Mouse (Mus musculus) heart, embryonic 10.5 days (tissue): Measurements from ENCODE around the gene Pard6b. TPM values are rescaled to one million over a fixed set of nuclear protein-coding genes. Genes with fewer than 3 reads are reported as not detected.
A peak's percentile ranks its signal among the peaks of the same experiment; 100 is the strongest.

Source experiments
- DNase-seq: peaks from one replicate; pipeline ENCODE4 v3.0.0-alpha.2; 2017; ENCODE audit warnings: low spot score
- H3K27ac ChIP-seq: fragments of 300-500 bp; sonication (generic); 2 replicates; pipeline ENCODE4 v1.5.1; 2016; ENCODE audit warnings: mild to moderate bottlenecking
- H3K27me3 ChIP-seq: fragments of 300-500 bp; sonication (generic); 2 replicates; pipeline ENCODE4 v1.6.1; 2016; ENCODE audit warnings: mild to moderate bottlenecking; ENCODE audit not compliant: poor library complexity, insufficient read depth, severe bottlenecking
- H3K36me3 ChIP-seq: fragments of 300-500 bp; sonication (generic); 2 replicates; pipeline ENCODE4 v1.6.1; 2016; ENCODE audit warnings: mild to moderate bottlenecking, moderate library complexity
- H3K4me1 ChIP-seq: fragments of 300-500 bp; sonication (generic); 2 replicates; pipeline ENCODE4 v1.6.1; 2016; ENCODE audit warnings: mild to moderate bottlenecking
- H3K4me3 ChIP-seq: fragments of 300-500 bp; sonication (generic); 2 replicates; pipeline ENCODE4 v1.5.1; 2016; ENCODE audit warnings: mild to moderate bottlenecking, moderate library complexity
- H3K9me3 ChIP-seq: fragments of 300-500 bp; sonication (generic); 2 replicates; pipeline ENCODE4 v1.6.1; 2016; ENCODE audit warnings: mild to moderate bottlenecking, moderate library complexity
- WGBS: fragments of 180-500 bp; shearing (Covaris S2); methylation state at CpG from one replicate; pipeline ENCODE4 v1.1.7; 2016; 5-methylcytosine and 5-hydroxymethylcytosine counted together
- polyA plus RNA-seq: library from polyadenylated mRNA; unstranded; fragments of >200 nt; fragmentation: Nextera tagmentation; extraction: Ambion mirVana; gene quantifications from 2 replicates; pipeline ENCODE4 v1.2.1, GENCODE M21; 2016

Gene Pard6b
- polyA plus RNA-seq, result 12.2 and 15.0 TPM in 2 replicates

DNA sequence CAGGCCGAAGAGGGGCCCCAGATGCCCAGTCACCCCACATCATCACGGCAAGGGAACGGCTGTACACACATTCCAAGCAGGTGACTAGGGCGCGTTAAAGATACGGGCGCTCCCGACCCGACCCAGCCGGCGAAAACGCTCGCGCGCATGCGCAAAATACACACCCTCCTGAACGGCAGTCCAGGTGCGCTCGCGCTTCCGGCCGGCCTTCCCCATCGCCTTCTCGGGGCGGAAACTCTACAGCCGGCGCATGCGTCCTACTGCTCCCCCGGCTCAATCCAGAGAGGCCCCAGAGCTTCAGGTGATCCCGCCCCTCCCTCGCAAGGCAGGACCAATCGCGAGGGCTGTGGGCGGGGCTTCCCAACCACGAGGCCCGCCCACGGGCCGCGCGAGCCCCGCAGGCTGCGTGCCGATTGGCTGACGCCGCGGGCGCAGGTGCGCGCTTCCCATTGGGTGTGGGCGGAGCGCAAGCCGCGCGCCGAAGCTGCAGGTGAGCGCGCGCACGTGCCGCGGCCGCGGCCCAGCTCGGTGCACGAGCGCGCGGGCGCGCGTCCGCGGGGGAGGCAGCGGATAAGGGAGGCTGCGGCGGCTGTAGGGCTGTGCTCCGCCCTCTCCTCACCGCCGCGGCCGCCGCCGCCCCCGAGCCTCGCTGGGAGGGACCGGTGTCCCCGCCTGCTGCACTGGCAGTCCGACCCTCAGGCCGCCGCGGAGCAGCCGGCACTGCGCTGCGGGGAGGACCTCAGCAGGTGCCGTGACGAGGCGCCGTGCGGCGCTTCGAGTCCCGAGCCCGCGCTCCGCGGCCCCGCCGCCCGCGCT, at the start of gene Pard6b:
Gene Pard6b (plus strand): TSS at position 574 of the 816 bp plus-strand sequence.
- Histone ChIP-seq H3K27me3 (peaks cover 20% of the 10 kb centered on the region), H3K9me3 (no peaks in the 10 kb centered on the region), H3K27ac (peak within 1 kb of the TSS; percentile 95), H3K36me3 (no peaks in the 10 kb centered on the region), H3K4me1 (peaks cover 66% of the 10 kb centered on the region), H3K4me3 (peak within 1 kb of the TSS; percentile 86)
- peak; percentile 99 for DNase-seq
- under 1% methylated on average over 109 of the region's 110 CpGs for WGBS

- H3K4me3 ChIP-seq, result no peak overlapping the region
- H3K36me3 ChIP-seq, result peaks cover 8% of the 10 kb centered on the region
- 80% methylated on average over 2 of the region's 2 CpGs for WGBS
- peak; percentile 83 for DNase-seq
- peak overlapping the region; percentile 42 for H3K27ac ChIP-seq
- H3K27me3 ChIP-seq, result no peaks in the 10 kb centered on the region
- H3K9me3 ChIP-seq, result no peaks in the 10 kb centered on the region
- H3K4me1 ChIP-seq, result peaks cover 44% of the 10 kb centered on the region
Measured at GRCm38 (mm10) chr2:168031842-168032241, 49.0 kb upstream of the Pard6b start.

DNA sequence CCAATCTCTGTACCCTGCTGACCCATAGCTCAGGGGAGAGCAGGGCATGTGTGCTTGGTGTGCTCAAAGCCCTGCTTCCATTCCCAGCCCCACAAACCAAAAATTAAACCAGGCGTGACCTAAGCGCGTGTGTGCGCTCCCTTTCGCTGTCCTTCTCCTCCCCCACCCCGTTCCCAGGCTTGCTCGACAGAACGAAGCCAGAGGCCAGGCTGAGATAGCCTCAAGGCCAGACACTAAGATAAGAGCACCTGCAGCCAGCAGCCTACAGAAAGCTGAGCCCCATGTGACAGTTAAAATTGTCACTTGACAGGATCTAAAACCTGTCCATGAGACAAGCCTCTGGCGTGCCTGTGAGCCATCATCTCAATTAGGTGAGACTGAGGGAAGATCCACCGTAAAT, 46.9 kb upstream of the Pard6b start:
- peak; percentile 92 for DNase-seq
- H3K9me3 ChIP-seq, result no peaks in the 10 kb centered on the region
- WGBS, result 20% methylated on average over 10 of the region's 10 CpGs
- H3K4me3 ChIP-seq, result no peak overlapping the region
- peaks cover 57% of the 10 kb centered on the region for H3K4me1 ChIP-seq
- no peaks in the 10 kb centered on the region for H3K27me3 ChIP-seq
- H3K27ac ChIP-seq, result peak overlapping the region; percentile 42
- peaks cover 2% of the 10 kb centered on the region; the same call in 1 of the 2 replicates for H3K36me3 ChIP-seq

DNA sequence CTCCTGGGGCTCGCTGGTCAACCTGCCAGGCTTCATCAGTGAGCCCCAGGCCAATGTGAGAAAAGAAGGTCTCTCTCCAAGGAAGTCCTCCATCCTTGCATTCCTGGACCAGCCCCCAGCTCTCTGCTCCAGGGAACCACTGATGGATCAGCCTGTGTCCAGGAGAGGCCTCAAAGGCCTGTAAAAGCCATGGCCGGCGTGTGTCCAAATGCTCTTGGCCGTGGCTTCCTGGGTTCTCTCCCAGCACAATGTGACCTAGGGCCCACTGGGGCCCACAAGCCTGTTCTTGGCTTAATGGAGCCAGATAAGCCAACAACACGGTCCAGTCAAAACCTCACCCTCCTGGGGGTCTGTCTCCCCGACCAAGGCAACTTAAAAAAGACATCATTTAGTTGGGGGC, 44.9 kb upstream of the Pard6b start:
- no peak for DNase-seq
- Histone ChIP-seq H3K27ac (peak overlapping the region; percentile 83; the same call in 1 of the 2 replicates), H3K36me3 (no peaks in the 10 kb centered on the region), H3K4me3 (no peak overlapping the region), H3K9me3 (no peaks in the 10 kb centered on the region), H3K4me1 (peaks cover 60% of the 10 kb centered on the region), H3K27me3 (no peaks in the 10 kb centered on the region)
- WGBS, result 81% methylated on average over 6 of the region's 6 CpGs

- Histone ChIP-seq H3K36me3 (no peaks in the 10 kb centered on the region), H3K27ac (peak overlapping the region; percentile 83), H3K9me3 (no peaks in the 10 kb centered on the region), H3K4me3 (no peak overlapping the region), H3K27me3 (no peaks in the 10 kb centered on the region), H3K4me1 (peaks cover 53% of the 10 kb centered on the region)
- 20% methylated on average over 3 of the region's 3 CpGs for WGBS
- DNase-seq, result no peak
Measured at GRCm38 (mm10) chr2:168037063-168037462, 43.7 kb upstream of the Pard6b start.

DNA sequence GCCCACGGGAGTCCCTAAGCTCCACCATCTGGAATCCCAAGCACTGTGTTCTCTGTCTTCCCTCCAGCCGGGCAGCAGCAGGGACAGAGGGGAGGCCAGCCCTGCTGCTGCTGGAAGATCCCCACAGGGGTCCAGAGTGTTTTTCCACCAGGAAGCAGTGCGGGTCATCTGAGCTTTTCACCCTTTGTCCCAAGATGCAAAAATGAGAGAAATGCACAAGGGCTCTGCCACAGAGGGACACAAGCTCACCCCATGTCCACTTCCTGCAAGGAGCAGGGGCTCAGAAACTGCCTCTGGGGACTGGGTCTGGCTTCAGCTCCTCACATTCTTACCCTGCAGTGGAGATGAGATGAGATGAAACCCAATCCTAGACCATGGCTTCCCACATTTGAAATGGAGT, 40.1 kb upstream of the Pard6b start:
- DNase-seq, result no peak
- Histone ChIP-seq H3K4me3 (no peak overlapping the region), H3K4me1 (peaks cover 33% of the 10 kb centered on the region), H3K9me3 (no peaks in the 10 kb centered on the region), H3K27me3 (no peaks in the 10 kb centered on the region), H3K36me3 (no peaks in the 10 kb centered on the region), H3K27ac (0 out of 2 replicates have a peak overlapping the region, but pooled peaks have one; percentile 36)
- 64% methylated on average over 3 of the region's 3 CpGs for WGBS

DNA sequence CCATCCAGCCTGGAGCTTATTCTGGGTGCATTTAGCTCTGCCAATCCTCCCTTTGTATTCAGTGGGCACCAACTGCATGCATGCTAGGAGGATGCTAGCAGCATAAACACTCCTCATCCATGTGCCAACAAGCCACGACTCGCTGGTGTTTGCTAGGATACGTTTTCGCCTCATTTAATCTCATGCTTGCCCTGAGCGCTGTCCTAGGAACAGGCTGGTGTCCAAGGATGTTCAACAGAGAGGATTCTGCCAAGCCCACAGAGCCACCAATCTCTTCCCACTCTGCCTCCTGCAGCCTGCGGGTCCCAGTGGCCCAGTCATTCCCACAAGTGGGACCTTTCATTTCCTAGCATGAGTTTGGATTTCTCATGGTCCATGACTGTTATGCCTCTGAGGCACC, 38.8 kb upstream of the Pard6b start:
- WGBS, result 82% methylated on average over 6 of the region's 6 CpGs
- no peaks in the 10 kb centered on the region for H3K9me3 ChIP-seq
- no peak for DNase-seq
- peaks cover 26% of the 10 kb centered on the region for H3K4me1 ChIP-seq
- no peaks in the 10 kb centered on the region for H3K36me3 ChIP-seq
- H3K27me3 ChIP-seq, result no peaks in the 10 kb centered on the region
- H3K4me3 ChIP-seq, result no peak overlapping the region
- no peak overlapping the region for H3K27ac ChIP-seq

GRCm38 (mm10) chr2:168044681-168045287, 36.0 kb upstream of the Pard6b start:
- Histone ChIP-seq H3K4me1 (peaks cover 26% of the 10 kb centered on the region), H3K4me3 (no peak overlapping the region), H3K36me3 (no peaks in the 10 kb centered on the region), H3K27me3 (no peaks in the 10 kb centered on the region), H3K9me3 (no peaks in the 10 kb centered on the region), H3K27ac (peak overlapping the region; percentile 71; the same call in 1 of the 2 replicates)
- DNase-seq, result no peak
- 75% methylated on average over 10 of the region's 10 CpGs for WGBS

DNA sequence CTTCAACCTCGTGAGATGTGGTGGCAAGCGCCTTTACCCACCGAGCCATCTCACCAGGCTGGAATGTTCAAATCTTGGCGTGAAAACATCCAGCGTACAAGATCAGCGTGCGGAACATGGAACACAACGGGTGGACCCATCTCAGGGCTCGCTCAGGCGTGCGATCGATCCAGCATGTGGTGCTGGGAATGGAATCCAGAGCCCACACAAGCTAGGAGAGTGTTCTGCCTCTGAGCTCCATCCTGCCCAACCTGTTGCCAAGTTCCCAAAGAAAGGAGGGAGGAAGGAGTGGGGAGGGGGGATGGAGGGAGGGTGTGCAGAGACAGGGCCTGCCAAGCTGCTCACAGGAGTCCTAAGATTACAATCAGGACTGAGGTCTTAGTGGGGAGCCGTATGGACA, 35.4 kb upstream of the Pard6b start:
- H3K27me3 ChIP-seq, result no peaks in the 10 kb centered on the region
- no peak overlapping the region for H3K4me3 ChIP-seq
- peaks cover 31% of the 10 kb centered on the region for H3K4me1 ChIP-seq
- peak overlapping the region; percentile 71 for H3K27ac ChIP-seq
- no peaks in the 10 kb centered on the region for H3K36me3 ChIP-seq
- H3K9me3 ChIP-seq, result no peaks in the 10 kb centered on the region
- WGBS, result 68% methylated on average over 13 of the region's 13 CpGs
- DNase-seq, result no peak

DNA sequence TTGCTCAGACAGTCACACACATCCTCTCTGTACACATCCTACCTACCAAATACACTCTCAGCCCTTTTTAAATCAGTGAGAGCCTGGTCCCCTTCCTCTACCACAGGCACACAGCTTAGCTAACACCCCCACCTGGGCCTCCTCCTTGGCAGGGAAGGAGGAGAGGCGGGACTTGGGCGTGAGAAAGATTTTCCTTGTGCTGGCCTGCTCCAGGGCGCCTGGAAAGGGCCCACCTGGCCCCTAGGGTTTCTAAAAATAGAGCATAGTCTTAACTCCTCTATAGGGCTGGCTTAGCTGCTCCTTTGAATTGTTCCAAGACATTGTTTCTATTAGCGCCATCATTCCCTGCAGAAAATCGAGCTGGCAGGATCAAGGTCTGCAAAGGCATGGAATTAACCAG, 35.0 kb upstream of the Pard6b start:
- WGBS, result 22% methylated on average over 5 of the region's 5 CpGs
- Histone ChIP-seq H3K4me3 (no peak overlapping the region; the same call in 1 of the 2 replicates), H3K36me3 (no peaks in the 10 kb centered on the region), H3K27me3 (no peaks in the 10 kb centered on the region), H3K27ac (peak overlapping the region; percentile 71), H3K4me1 (peaks cover 35% of the 10 kb centered on the region), H3K9me3 (no peaks in the 10 kb centered on the region)
- no peak for DNase-seq

DNA sequence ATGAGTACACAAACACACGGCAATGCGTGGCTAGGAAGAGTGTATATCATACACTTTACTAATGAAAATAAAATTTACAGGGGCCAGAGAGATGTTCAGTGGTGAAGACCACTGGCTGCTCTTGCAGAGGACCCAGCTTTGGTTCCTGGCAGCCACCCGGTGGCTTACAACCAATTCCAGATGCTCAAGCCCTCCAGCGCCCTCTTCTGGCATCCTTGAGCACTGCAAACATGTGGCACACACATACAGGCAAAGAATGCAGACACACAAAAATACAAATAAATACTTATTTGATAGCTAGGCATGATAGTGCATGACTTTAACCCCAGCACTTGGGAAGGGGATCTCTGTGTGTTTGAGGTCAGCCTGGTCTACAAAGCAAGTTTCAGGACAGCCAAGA, 34.3 kb upstream of the Pard6b start:
- H3K4me3 ChIP-seq, result no peak overlapping the region
- no peak for DNase-seq
- peaks cover 35% of the 10 kb centered on the region for H3K4me1 ChIP-seq
- H3K36me3 ChIP-seq, result no peaks in the 10 kb centered on the region
- 79% methylated on average over 4 of the region's 4 CpGs for WGBS
- no peaks in the 10 kb centered on the region for H3K9me3 ChIP-seq
- peaks cover 4% of the 10 kb centered on the region for H3K27me3 ChIP-seq
- peak overlapping the region; percentile 71; the same call in 1 of the 2 replicates for H3K27ac ChIP-seq

- peak overlapping the region; percentile 72 for H3K4me3 ChIP-seq
- H3K27ac ChIP-seq, result peak overlapping the region; percentile 89
- no peak for DNase-seq
- H3K27me3 ChIP-seq, result peaks cover 9% of the 10 kb centered on the region
- H3K4me1 ChIP-seq, result peaks cover 42% of the 10 kb centered on the region
- H3K9me3 ChIP-seq, result no peaks in the 10 kb centered on the region
- WGBS, result 9% methylated on average over 16 of the region's 16 CpGs
- no peaks in the 10 kb centered on the region for H3K36me3 ChIP-seq
Measured at GRCm38 (mm10) chr2:168049002-168049635, 31.7 kb upstream of the Pard6b start.
